Mouse (Mus musculus): ENCODE results near the gene Sf1.

Sf1 gene

GRCm38 (mm10) chr19:6341453-6342077 is 21.9 kb upstream of the Sf1 start:
- DNase-seq, result no peak

DNA sequence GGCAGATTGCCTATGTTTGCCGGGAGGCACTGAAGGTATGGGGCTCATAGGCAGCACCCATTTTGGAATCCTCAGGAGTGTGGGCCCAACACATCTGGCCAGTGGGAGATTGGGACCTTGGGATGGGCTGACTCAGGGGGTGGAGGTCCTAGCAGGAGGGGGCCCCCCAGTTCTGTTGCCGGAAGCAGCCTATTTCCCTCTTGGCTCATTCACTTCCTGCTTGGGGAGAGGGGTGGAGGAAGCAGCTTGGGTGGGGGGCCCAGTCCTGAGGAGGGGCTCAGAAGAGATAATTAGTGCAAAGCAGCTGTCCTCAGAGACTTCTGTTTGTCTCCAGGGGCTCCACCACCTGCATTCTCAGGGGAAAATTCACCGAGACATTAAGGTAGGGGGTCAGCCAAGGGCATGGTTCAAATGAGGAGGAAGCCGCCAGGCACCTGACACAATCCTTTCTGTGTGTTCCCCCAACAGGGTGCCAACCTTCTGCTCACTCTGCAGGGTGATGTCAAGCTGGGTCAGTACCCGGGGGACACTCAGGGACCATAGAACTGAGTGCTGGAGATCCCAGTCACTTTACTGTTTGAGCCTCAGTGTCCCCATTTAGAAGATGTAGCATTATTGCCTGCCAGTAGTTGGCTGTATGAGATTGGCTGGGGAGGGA is 21.1 kb upstream of the Sf1 start:
- DNase-seq, result no peak

- DNase-seq, result no peak
These were observed 20.2 kb upstream of the Sf1 start for GRCm38 (mm10) chr19:6343066-6343925.

GRCm38 (mm10) chr19:6343996-6344395 is 19.5 kb upstream of the Sf1 start:
- no peak for DNase-seq

DNA sequence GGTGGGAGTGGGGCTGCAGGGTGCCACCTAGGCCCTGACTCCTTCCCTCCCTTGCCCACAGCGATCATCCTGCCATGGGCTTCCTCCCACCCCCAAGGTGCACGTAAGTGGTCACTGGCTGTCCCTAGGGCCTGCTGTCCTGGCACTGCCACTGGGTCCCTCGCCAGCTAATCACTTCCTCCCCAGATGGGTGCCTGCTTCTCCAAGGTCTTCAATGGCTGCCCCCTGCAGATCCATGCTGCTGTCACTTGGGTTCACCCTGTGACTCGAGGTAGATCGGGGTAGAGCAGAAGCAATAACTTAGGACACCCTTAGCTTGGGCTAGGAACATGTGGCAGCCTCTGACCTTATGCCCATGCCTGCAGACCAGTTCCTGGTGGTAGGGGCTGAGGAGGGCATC is 17.5 kb upstream of the Sf1 start:
- DNase-seq, result no peak

- no peak for DNase-seq
These were observed 16.8 kb upstream of the Sf1 start for GRCm38 (mm10) chr19:6346661-6347060.

- no peak for DNase-seq
These were observed 15.9 kb upstream of the Sf1 start for GRCm38 (mm10) chr19:6347615-6348014.

GRCm38 (mm10) chr19:6348717-6349116 is 14.8 kb upstream of the Sf1 start:
- DNase-seq, result no peak

DNA sequence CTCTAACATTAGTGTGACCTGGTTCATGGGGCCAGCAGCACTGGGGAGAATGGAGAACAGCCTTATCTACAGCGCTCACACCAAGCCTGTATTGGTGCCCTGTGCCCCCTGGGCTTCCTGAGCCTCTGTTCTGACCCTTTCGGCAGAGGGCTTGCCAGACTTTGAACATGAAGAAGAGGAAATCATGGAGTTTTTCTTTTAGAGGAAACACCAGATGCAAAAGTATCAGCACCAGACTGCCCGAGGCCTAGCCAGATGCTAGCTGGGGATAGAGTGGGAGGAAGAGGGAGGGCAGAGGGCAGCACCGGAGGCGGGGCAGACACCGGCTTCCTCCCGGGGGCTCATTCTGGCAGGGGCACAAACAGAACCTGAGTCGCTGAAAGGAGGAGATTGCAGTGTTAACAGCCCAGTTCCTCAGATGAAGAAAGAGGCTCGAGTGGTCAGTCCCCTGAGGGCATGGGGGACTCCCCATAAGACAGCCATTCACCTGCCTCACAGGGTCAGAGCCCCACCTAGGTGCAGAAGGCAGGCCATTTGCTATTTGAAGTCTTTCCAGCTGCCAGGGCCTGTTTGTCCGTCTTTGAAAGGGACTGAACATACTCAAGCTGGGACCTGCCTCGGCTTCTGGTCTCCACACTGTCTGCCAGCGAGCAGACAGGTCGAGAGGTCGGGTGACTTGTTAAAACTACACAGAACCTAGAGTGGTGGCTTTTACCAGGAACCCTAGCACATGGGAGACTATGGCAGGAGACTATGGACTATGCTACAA is 14.1 kb upstream of the Sf1 start:
- DNase-seq, result no peak

- no peak for DNase-seq
These were observed 11.9 kb upstream of the Sf1 start for GRCm38 (mm10) chr19:6351431-6352106.

DNA sequence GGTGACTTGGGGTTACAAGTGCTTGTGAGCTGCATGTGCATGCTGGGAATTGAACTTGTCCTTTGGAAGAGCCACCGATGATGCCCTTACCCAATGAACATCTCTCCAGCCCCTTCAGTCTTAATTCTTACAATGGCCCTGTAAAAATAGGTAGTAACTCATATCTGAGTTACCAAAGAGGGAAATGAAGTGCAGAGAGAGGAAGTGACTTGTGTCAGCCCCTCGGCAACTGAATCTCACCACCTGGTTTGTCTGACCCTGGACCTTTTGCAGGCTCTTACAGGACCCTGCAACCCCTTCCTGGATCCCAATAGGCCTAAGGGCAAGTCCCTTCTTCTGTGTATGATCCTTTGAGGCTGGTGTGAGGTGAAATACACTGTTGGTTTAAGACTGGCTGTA is 11.4 kb upstream of the Sf1 start:
- no peak for DNase-seq

GRCm38 (mm10) chr19:6354030-6354429 is 9.5 kb upstream of the Sf1 start:
- DNase-seq, result no peak

GRCm38 (mm10) chr19:6361291-6361690 is 2.2 kb upstream of the Sf1 start:
- no peak for DNase-seq

DNA sequence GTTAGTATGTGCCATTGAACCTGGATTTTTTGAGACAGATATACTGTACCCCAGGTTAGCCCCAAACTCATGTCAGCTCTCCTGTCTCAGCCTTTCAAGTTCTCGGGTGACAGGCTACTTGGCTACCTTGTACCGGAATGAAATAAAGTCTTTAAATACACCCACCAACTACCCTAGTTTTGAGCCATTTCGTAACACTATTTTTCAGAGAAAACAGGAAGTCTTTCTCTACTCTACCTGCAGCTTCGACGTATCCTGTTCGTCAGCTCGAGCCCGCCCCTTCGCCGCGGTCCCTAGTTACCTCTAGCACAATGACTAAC is 439 bp upstream of the Sf1 start:
- DNase-seq, result no peak

- peak; percentile 95 for DNase-seq
These were observed 831 bp downstream of the Sf1 start for GRCm38 (mm10) chr19:6364317-6364725.

DNA sequence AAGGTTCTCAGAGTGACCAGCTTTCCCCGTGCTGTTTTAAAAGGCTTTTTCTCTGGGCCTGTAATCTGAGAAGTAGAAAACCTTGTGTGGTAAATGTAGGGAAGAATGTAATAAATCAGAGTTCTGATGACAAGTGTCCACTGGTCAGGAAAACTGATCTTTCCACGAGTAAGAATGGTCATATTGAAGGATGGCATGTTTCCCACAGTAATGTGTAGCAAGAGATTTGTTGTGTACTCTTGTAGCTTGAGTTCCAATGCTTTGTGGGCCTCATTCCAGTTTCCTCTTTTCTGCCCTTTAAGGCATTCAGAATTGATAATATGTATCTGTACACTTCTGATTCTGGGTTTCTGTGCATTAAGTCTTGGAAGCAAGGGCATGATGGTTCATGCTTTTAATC is 1.4 kb downstream of the Sf1 start:
- no peak for DNase-seq

- DNase-seq, result no peak
These were observed 6.7 kb downstream of the Sf1 start for GRCm38 (mm10) chr19:6370175-6370574.

GRCm38 (mm10) chr19:6372433-6372832 is 8.9 kb downstream of the Sf1 start:
- DNase-seq, result no peak

DNA sequence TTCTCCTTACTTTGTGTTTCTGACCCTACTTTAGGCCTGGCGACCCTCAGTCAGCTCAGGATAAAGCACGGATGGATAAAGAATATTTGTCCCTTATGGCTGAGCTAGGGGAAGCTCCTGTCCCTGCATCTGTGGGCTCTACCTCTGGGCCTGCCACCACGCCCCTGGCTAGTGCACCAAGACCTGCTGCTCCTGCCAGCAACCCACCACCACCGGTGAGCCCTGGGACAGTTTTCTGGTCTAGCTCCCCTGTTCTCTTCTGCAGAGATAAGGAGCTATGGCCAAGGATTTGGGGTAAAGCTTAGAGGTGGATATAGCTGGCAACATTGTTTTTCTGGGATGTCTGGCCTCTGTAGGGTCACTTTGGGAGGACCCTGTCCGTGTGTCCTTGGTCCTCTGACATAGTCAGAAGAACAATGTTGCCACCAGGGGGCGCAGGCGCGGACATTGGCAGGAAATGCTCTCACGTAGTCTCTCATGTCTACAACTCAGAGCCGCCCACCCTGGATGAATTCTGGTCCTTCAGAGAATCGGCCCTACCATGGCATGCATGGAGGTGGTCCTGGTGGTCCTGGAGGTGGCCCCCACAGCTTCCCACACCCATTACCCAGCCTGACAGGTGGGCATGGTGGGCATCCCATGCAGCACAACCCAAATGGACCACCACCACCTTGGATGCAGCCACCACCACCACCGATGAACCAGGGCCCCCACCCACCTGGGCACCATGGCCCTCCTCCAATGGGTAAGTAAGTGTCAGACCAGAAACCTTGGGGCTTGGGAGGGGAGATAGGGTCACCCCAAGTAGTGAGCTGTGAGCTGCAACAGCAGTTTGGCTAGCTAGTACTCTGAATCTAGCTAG is 10.3 kb downstream of the Sf1 start:
- DNase-seq, result peak; percentile 93

GRCm38 (mm10) chr19:6374571-6374970 is 11.1 kb downstream of the Sf1 start:
- DNase-seq, result no peak

GRCm38 (mm10) chr19:6375423-6376254 is 12.1 kb downstream of the Sf1 start:
- no peak for DNase-seq
